Mouse (Mus musculus) lung, postnatal 0 days (tissue): ENCODE results near the gene Kdm6b. TPM values are rescaled to one million over a fixed set of nuclear protein-coding genes. Genes with fewer than 3 reads are reported as not detected.

Experiments
- ATAC-seq: fragments of 200-750 bp; cut with Nextera tagmentation; 2 replicates; pipeline ENCODE4 v1.8.0; 2017; ENCODE audit warnings: moderate library complexity
- DNase-seq: peaks from one replicate; pipeline ENCODE4 v3.0.0-alpha.2; 2016; ENCODE audit warnings: low spot score
- H3K27ac ChIP-seq: fragments of 300-500 bp; sonication (generic); 2 replicates; pipeline ENCODE4 v1.5.1; 2014; ENCODE audit warnings: antibody characterized with exemption, mild to moderate bottlenecking, low read length, mixed read lengths
- H3K27me3 ChIP-seq: fragments of 300-500 bp; sonication (generic); replicated peaks from 2 replicates; pipeline ENCODE4 v1.6.1; 2014; ENCODE audit warnings: low read length, mixed read lengths; ENCODE audit not compliant: insufficient read depth
- H3K36me3 ChIP-seq: fragments of 300-500 bp; sonication (generic); 2 replicates; pipeline ENCODE4 v1.6.1; 2014; ENCODE audit warnings: low read length, mixed read lengths; ENCODE audit not compliant: insufficient read depth
- H3K4me1 ChIP-seq: fragments of 300-500 bp; sonication (generic); 2 replicates; pipeline ENCODE4 v1.6.1; 2014; ENCODE audit warnings: antibody characterized with exemption, low read depth, low read length, mixed read lengths; ENCODE audit not compliant: insufficient read depth
- H3K4me2 ChIP-seq: fragments of 300-500 bp; sonication (generic); replicated peaks from 2 replicates; pipeline ENCODE4 v1.6.1; 2014; ENCODE audit warnings: low read depth, mild to moderate bottlenecking, low read length, moderate library complexity, mixed read lengths
- H3K4me3 ChIP-seq: fragments of 300-500 bp; sonication (generic); 2 replicates; pipeline ENCODE4 v1.5.1; 2014; ENCODE audit warnings: low read depth, low read length
- H3K9ac ChIP-seq: fragments of 300-500 bp; sonication (generic); replicated peaks from 2 replicates; pipeline ENCODE4 v1.6.1; 2014; ENCODE audit warnings: low read depth, mild to moderate bottlenecking
- H3K9me3 ChIP-seq: fragments of 300-500 bp; sonication (generic); 2 replicates; pipeline ENCODE4 v1.6.1; 2016; ENCODE audit warnings: low read length, mixed read lengths
- CTCF ChIP-seq: IDR thresholded peaks from 2 replicates; pipeline ENCODE4 v1.5.1; 2016; ENCODE audit warnings: antibody characterized with exemption, mild to moderate bottlenecking
- EP300 ChIP-seq: IDR thresholded peaks from 2 replicates; pipeline ENCODE4 v1.6.1; 2016; ENCODE audit warnings: antibody characterized with exemption, mild to moderate bottlenecking, control low read depth
- WGBS: fragments of 180-500 bp; shearing (Covaris S2); extraction: QIAGEN DNeasy Blood & Tissue Kit; methylation state at CpG from one replicate; pipeline ENCODE4 v1.1.7; 2014; 5-methylcytosine and 5-hydroxymethylcytosine counted together
- polyA plus RNA-seq: library from polyadenylated mRNA; unstranded; fragments of >200 nt; fragmentation: Nextera tagmentation; extraction: Ambion mirVana; gene quantifications from 2 replicates; pipeline ENCODE4 v1.2.1, GENCODE M21; 2015

The Kdm6b gene
- polyA plus RNA-seq, 1 experiment from 2014 or later = 29.4 TPM

DNA sequence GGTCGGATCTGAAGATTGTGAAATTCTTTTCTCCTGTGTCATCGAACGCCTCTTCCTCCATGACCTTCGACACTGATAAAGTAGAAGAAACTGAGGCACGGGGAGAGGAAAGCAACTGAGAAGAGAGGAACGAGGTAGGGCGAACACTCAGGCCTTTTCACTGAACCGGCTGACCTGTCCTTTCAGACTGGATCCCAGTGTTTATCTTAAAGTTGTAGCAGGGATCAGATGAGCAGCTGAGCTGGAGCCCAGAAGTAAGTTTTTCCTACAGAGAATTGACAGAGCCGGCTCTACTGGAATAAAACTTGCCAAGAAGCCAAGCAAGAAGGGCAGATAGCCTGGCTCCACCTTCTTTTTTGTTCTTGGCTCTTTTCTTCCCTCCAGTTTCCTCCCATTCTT is 42.7 kb downstream of the Kdm6b start:
- peaks cover 6% of the 10 kb centered on the region for H3K4me1 ChIP-seq
- DNase-seq (peak; percentile 36), ATAC-seq (no peak)
- H3K27ac ChIP-seq = peak overlapping the region; percentile 60
- H3K36me3 ChIP-seq = 0 out of 2 replicates have a peak, but pooled peaks cover 3% of the 10 kb centered on the region
- no peak overlapping the region for H3K9ac ChIP-seq
- WGBS = 13% methylated on average over 9 of the region's 9 CpGs
- H3K4me2 ChIP-seq = no peak overlapping the region
- H3K4me3 ChIP-seq = no peak overlapping the region
- TF ChIP-seq CTCF (no peak), EP300 (no peak)
- H3K27me3 ChIP-seq = no peaks in the 10 kb centered on the region
- no peaks in the 10 kb centered on the region for H3K9me3 ChIP-seq

DNA sequence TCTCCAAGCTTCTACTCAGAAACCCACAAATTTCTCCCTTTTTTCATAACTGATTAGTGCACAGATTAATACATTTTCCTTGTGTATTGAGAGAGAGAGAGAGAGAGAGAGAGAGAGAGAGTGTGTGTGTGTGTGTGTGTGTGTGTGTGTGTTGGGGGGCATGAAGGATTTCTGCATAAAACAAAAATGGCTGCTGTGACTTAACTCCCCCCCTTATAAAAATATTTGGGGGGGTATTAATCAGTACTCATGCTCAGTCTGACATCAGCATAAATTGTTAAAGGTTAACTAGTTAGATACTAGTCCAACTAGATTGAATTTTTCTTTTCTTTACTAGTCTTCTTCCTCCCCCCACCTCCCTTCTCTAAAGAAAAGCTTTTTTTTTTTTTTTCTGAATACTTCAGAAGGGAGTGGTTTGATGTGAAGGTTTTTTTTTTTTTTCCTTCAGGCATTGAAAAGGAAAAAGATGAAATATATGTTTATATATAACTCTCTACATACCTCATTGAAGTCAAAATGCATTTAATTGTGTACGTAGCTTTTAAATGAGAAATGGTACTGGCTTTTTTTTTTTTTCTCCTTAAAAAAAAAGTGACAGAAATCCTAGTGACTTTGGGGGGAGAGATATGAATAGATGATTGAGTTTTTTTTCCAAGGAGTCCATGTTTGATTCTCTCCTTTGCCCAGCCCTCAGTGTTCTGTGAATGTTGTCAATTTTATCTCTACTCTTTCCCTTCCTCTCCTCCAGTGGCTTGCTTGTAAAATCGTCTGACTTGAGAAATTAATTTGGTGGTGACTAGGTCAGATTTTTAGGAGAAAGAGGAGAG is 43.3 kb downstream of the Kdm6b start:
- no peak for ATAC-seq
- H3K4me1 ChIP-seq = peaks cover 13% of the 10 kb centered on the region
- H3K27ac ChIP-seq = peak overlapping the region; percentile 100
- peak overlapping the region; percentile 98; the same call in 1 of the 2 replicates for H3K4me3 ChIP-seq
- no peaks in the 10 kb centered on the region for H3K36me3 ChIP-seq
- TF ChIP-seq CTCF = no peak
- no peak for TF ChIP-seq EP300
- peak; percentile 69 for DNase-seq
- no peaks in the 10 kb centered on the region for H3K9me3 ChIP-seq
- no peaks in the 10 kb centered on the region for H3K27me3 ChIP-seq
- peak overlapping the region; percentile 77 for H3K4me2 ChIP-seq
- 6% methylated on average over 2 of the region's 2 CpGs for WGBS
- peak overlapping the region; percentile 95 for H3K9ac ChIP-seq

DNA sequence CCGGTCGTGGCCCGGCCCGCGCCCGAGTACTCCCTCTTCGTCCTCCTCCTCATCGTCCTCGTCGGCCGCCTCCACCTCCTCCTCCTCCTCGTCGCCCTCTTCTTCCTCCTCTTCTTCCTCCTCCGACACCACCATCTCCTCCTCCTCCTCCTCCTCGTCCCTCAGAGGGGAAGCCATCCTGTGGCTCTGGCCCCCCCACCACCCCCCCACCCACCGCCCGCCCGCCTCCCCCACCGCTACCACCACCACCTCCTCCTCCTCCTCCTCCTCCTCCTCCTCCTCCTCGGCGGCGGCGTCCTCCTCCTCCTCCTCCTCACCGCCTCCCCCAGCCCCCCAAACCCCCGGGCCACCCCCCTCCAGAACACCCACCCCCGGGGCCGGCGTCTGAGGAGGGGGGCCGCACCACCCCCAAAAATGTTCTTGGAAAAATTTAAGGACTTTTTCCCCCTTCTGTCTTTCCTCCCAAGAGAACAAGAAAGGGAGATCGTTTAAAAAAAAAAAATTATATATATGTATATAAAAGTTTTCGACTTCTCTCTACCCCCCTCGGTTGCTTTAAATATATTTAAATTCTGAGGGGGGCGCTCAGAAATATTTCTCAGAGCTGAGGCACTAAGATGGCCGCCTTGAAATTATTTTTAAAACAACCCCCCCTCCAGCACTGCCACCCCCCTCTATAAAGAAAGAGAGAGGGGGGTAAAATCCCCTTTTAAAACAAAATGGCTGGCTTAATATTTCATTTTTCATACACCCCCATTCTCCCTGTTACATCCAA is 44.1 kb downstream of the Kdm6b start, which contains the start of gene Chd3:
Chd3 (minus strand) TSS at position 192 of the 775 bp plus-strand sequence.
- WGBS = 2% methylated on average over 14 of the region's 34 CpGs
- peak; percentile 53 for DNase-seq

DNA sequence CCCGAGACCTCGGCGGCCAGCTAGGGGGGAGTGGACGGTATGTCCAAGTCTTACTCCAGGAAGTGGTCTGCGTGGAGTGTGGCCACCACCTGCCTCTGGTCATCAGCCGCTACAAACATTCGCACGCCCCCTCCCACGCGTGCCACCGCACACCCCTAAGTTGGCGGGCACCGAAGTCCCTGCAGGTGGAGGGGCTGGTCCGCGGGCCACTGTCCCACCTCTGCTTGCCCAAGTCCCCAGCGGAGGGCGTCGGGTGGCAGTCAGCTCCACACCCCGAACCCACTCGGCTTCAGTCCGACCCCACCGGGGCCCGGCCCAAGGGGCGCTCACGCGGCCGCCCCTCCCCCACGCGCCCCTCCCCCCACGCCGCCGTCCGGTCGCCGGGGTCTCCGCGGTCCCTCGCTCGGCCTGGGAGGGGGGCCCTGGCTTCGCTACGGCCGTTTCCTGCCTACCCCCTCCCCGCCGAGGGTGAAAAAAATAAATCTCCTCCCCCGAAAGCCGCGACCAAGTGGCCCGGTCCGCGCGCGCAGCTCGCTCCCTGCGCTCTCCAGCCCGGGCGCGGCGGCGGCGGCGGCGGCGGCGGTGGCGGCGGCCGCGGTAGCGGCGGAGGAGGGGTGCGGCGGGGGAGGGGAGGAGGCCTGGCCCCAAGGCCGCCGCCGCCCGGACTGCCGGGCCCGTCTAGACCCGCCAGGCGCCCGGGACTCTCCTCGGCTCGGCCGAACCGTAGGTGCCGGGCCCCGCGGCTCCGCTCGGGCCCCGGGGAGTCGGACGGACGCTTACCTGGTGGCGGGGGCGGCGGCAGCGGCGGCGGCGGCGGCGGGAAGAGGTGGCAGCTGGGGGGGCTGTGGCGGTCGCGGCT is 44.9 kb downstream of the Kdm6b start:
- Histone ChIP-seq H3K4me3 (peak overlapping the region; percentile 98), H3K9ac (peak overlapping the region; percentile 95), H3K4me1 (peaks cover 24% of the 10 kb centered on the region), H3K27ac (peak overlapping the region; percentile 100), H3K36me3 (no peaks in the 10 kb centered on the region), H3K27me3 (no peaks in the 10 kb centered on the region), H3K9me3 (no peaks in the 10 kb centered on the region), H3K4me2 (peak overlapping the region; percentile 77)
- DNase-seq = peak; percentile 72
- ATAC-seq = peak; percentile 11
- WGBS = under 1% methylated on average over 36 of the region's 106 CpGs
- no peak for TF ChIP-seq EP300
- no peak for TF ChIP-seq CTCF

More for the DNA sequence above, 44.1 kb downstream of the Kdm6b start, which contains the start of gene Chd3:
- Histone ChIP-seq H3K4me1 (peaks cover 20% of the 10 kb centered on the region), H3K9me3 (no peaks in the 10 kb centered on the region), H3K27ac (peak within 1 kb of the TSS; percentile 100), H3K4me3 (peak within 1 kb of the TSS; percentile 98), H3K36me3 (no peaks in the 10 kb centered on the region), H3K27me3 (no peaks in the 10 kb centered on the region), H3K9ac (peak within 1 kb of the TSS; percentile 95), H3K4me2 (peak within 1 kb of the TSS; percentile 77)
- no peak for ATAC-seq
- TF ChIP-seq EP300 = 0 out of 2 replicates have a peak, but pooled peaks have one; percentile 7
- TF ChIP-seq CTCF = no peak

DNA sequence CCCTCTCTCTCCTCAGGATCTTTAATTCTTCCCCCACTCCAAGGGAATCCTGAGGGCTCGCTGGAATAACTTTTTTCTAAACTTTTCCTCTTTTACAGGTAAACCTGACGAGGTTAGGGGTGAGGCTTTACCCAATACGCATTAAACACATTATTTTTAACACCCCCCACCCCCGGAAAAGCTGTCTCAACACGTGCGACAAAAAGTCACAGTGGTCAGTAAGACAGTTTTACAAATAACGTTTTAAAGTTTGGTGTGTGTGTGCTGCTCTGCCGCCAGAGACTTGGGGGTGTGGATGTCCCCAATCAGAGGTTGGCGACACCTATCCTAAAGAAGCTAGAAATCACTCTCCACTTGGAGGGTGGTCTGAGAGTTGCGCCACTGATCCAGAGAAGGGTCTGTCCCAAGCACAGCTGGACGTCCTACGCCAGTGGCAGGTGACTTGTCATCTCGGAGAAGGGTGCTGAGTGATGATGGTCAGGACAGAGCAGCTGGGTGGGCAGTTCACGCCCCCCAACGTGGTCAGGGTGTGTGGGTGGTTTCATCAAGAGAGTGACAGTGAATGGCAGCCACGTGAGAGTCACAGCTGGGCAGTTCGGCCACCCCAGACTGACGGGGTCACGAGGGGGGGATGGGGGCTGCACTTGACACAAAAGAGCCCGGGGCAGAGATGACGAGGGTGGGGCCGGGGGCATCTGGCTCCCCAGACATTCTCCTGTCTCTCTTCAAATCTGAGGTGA is 45.7 kb downstream of the Kdm6b start:
- Histone ChIP-seq H3K4me2 (peak overlapping the region; percentile 77), H3K4me3 (peak overlapping the region; percentile 98), H3K9me3 (no peaks in the 10 kb centered on the region), H3K4me1 (peaks cover 24% of the 10 kb centered on the region), H3K9ac (peak overlapping the region; percentile 95), H3K27ac (peak overlapping the region; percentile 100), H3K27me3 (no peaks in the 10 kb centered on the region), H3K36me3 (0 out of 2 replicates have a peak, but pooled peaks cover 3% of the 10 kb centered on the region)
- DNase-seq (peak; percentile 43), ATAC-seq (no peak)
- 3% methylated on average over 22 of the region's 22 CpGs for WGBS
- peak; percentile 1; the same call in 1 of the 2 replicates for TF ChIP-seq CTCF
- TF ChIP-seq EP300 = no peak
